Mouse (Mus musculus): ENCODE results near the gene Cideb.

DNA sequence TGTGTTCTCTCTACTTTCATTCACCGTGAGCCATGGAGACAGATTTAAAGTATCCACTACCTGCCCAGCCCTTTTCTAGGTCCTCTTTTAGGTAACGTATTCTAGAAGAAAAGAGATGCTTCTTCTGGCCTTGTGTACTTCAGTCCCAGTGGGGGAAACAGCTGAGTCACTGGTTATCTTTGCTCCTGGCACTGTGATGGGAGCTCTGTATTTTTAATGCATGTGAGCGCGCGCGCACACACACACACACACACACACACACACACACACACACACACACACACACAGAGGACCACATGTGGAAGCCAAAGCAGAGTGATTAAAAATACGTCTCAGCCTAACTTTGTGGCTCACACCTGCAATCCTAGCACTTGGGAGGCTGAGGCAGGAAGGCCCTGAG lies 34.8 kb downstream of the Cideb start:
- TF ChIP-seq CTCF (IDR thresholded peaks at IDR 0.05; ENCODE audit: borderline replicate concordance, extremely low read depth, insufficient read depth, insufficient read length) = no peak
- TF ChIP-seq POLR2A (IDR thresholded peaks at IDR 0.05; ENCODE audit: borderline replicate concordance, extremely low read depth, insufficient read depth, insufficient read length, poor library complexity, severe bottlenecking) = no peak
